Mouse (Mus musculus): Measurements from ENCODE around the gene Psrc1. TPM values are rescaled to one million over a fixed set of nuclear protein-coding genes. Genes with fewer than 3 reads are reported as not detected.

The Psrc1 gene
- polyA plus RNA-seq, 1 experiment from 2014 or later = 47.6 TPM

GRCm38 (mm10) chr3:108363626-108364025 lies 20.0 kb upstream of the Psrc1 start:
- no peak overlapping the region for H3K4me3 ChIP-seq (ENCODE audit: low read length)
- H3K27me3 ChIP-seq (ENCODE audit: insufficient read depth, low read length) = no peaks in the 10 kb centered on the region
- ATAC-seq (ENCODE audit: low FRiP score, low TSS enrichment) = no peak
- 62% methylated on average over 3 of the region's 3 CpGs for WGBS
- no peaks in the 10 kb centered on the region for H3K9me3 ChIP-seq (ENCODE audit: low read length)
- no peak overlapping the region for H3K9ac ChIP-seq (replicated peaks; ENCODE audit: low read length)
- no peak overlapping the region for H3K27ac ChIP-seq (ENCODE audit: low read length)
- H3K4me1 ChIP-seq (ENCODE audit: insufficient read depth, low read length) = peaks cover 9% of the 10 kb centered on the region
- no peaks in the 10 kb centered on the region for H3K36me3 ChIP-seq (ENCODE audit: insufficient read depth, low read length)
- H3K4me2 ChIP-seq (replicated peaks; ENCODE audit: low read depth, low read length) = no peak overlapping the region

GRCm38 (mm10) chr3:108364270-108364995 lies 19.2 kb upstream of the Psrc1 start, which contains the start of gene Mybphl:
TSS of gene Mybphl (plus strand) at chr3:108364911.
- peaks cover 9% of the 10 kb centered on the region for H3K4me1 ChIP-seq (ENCODE audit: insufficient read depth, low read length)
- no peak within 1 kb of the TSS for H3K27ac ChIP-seq (ENCODE audit: low read length)
- H3K4me3 ChIP-seq (ENCODE audit: low read length) = no peak within 1 kb of the TSS
- H3K9me3 ChIP-seq (ENCODE audit: low read length) = no peaks in the 10 kb centered on the region
- no peak within 1 kb of the TSS for H3K4me2 ChIP-seq (replicated peaks; ENCODE audit: low read depth, low read length)
- H3K36me3 ChIP-seq (ENCODE audit: insufficient read depth, low read length) = no peaks in the 10 kb centered on the region
- no peak within 1 kb of the TSS for H3K9ac ChIP-seq (replicated peaks; ENCODE audit: low read length)
- 62% methylated on average over 9 of the region's 9 CpGs for WGBS
- no peaks in the 10 kb centered on the region for H3K27me3 ChIP-seq (ENCODE audit: insufficient read depth, low read length)
- no peak for ATAC-seq (ENCODE audit: low FRiP score, low TSS enrichment)

- Histone ChIP-seq H3K27me3 (ENCODE audit: insufficient read depth, low read length) (no peaks in the 10 kb centered on the region), H3K4me3 (ENCODE audit: low read length) (no peak overlapping the region), H3K4me2 (replicated peaks; ENCODE audit: low read depth, low read length) (peak overlapping the region; percentile 8; the same call in 1 of the 2 replicates), H3K9me3 (ENCODE audit: low read length) (no peaks in the 10 kb centered on the region), H3K4me1 (ENCODE audit: insufficient read depth, low read length) (no peaks in the 10 kb centered on the region), H3K27ac (ENCODE audit: low read length) (no peak overlapping the region), H3K9ac (replicated peaks; ENCODE audit: low read length) (no peak overlapping the region), H3K36me3 (ENCODE audit: insufficient read depth, low read length) (no peaks in the 10 kb centered on the region)
- no peak for ATAC-seq (ENCODE audit: low FRiP score, low TSS enrichment)
- 54% methylated on average over 9 of the region's 9 CpGs for WGBS
Measured at GRCm38 (mm10) chr3:108367173-108367572, 16.5 kb upstream of the Psrc1 start.

GRCm38 (mm10) chr3:108367828-108368227 lies 15.8 kb upstream of the Psrc1 start:
- WGBS = 76% methylated on average over 3 of the region's 3 CpGs

GRCm38 (mm10) chr3:108368721-108369120 lies 14.9 kb upstream of the Psrc1 start:
- no peaks in the 10 kb centered on the region for H3K4me1 ChIP-seq (ENCODE audit: insufficient read depth, low read length)
- H3K36me3 ChIP-seq (ENCODE audit: insufficient read depth, low read length) = no peaks in the 10 kb centered on the region
- H3K9me3 ChIP-seq (ENCODE audit: low read length) = no peaks in the 10 kb centered on the region

More at GRCm38 (mm10) chr3:108367828-108368227, 15.8 kb upstream of the Psrc1 start:
- H3K36me3 ChIP-seq (ENCODE audit: insufficient read depth, low read length) = no peaks in the 10 kb centered on the region
- H3K4me1 ChIP-seq (ENCODE audit: insufficient read depth, low read length) = no peaks in the 10 kb centered on the region
- no peak overlapping the region for H3K4me2 ChIP-seq (replicated peaks; ENCODE audit: low read depth, low read length)
- H3K27me3 ChIP-seq (ENCODE audit: insufficient read depth, low read length) = no peaks in the 10 kb centered on the region
- ATAC-seq (ENCODE audit: low FRiP score, low TSS enrichment) = no peak
- no peaks in the 10 kb centered on the region for H3K9me3 ChIP-seq (ENCODE audit: low read length)
- H3K9ac ChIP-seq (replicated peaks; ENCODE audit: low read length) = no peak overlapping the region
- no peak overlapping the region for H3K4me3 ChIP-seq (ENCODE audit: low read length)
- no peak overlapping the region for H3K27ac ChIP-seq (ENCODE audit: low read length)

GRCm38 (mm10) chr3:108372274-108372673 lies 11.4 kb upstream of the Psrc1 start:
- no peaks in the 10 kb centered on the region for H3K36me3 ChIP-seq (ENCODE audit: insufficient read depth, low read length)
- H3K9me3 ChIP-seq (ENCODE audit: low read length) = no peaks in the 10 kb centered on the region
- H3K4me3 ChIP-seq (ENCODE audit: low read length) = no peak overlapping the region
- no peak for ATAC-seq (ENCODE audit: low FRiP score, low TSS enrichment)
- H3K9ac ChIP-seq (replicated peaks; ENCODE audit: low read length) = no peak overlapping the region
- no peak overlapping the region for H3K4me2 ChIP-seq (replicated peaks; ENCODE audit: low read depth, low read length)
- WGBS = 69% methylated on average over 3 of the region's 3 CpGs
- no peaks in the 10 kb centered on the region for H3K27me3 ChIP-seq (ENCODE audit: insufficient read depth, low read length)
- no peaks in the 10 kb centered on the region for H3K4me1 ChIP-seq (ENCODE audit: insufficient read depth, low read length)
- H3K27ac ChIP-seq (ENCODE audit: low read length) = no peak overlapping the region

More at GRCm38 (mm10) chr3:108368721-108369120, 14.9 kb upstream of the Psrc1 start:
- H3K27me3 ChIP-seq (ENCODE audit: insufficient read depth, low read length) = no peaks in the 10 kb centered on the region
- no peak overlapping the region for H3K4me2 ChIP-seq (replicated peaks; ENCODE audit: low read depth, low read length)
- no peak for ATAC-seq (ENCODE audit: low FRiP score, low TSS enrichment)
- H3K9ac ChIP-seq (replicated peaks; ENCODE audit: low read length) = no peak overlapping the region
- no peak overlapping the region for H3K27ac ChIP-seq (ENCODE audit: low read length)
- H3K4me3 ChIP-seq (ENCODE audit: low read length) = no peak overlapping the region
- WGBS = 84% methylated on average over 5 of the region's 5 CpGs

- Histone ChIP-seq H3K4me1 (ENCODE audit: insufficient read depth, low read length) (no peaks in the 10 kb centered on the region), H3K4me2 (replicated peaks; ENCODE audit: low read depth, low read length) (no peak overlapping the region), H3K9me3 (ENCODE audit: low read length) (no peaks in the 10 kb centered on the region), H3K27me3 (ENCODE audit: insufficient read depth, low read length) (no peaks in the 10 kb centered on the region), H3K36me3 (ENCODE audit: insufficient read depth, low read length) (no peaks in the 10 kb centered on the region), H3K4me3 (ENCODE audit: low read length) (no peak overlapping the region), H3K9ac (replicated peaks; ENCODE audit: low read length) (no peak overlapping the region), H3K27ac (ENCODE audit: low read length) (no peak overlapping the region)
- WGBS = 90% methylated on average over 3 of the region's 3 CpGs
- no peak for ATAC-seq (ENCODE audit: low FRiP score, low TSS enrichment)
Measured at GRCm38 (mm10) chr3:108372691-108373090, 10.9 kb upstream of the Psrc1 start.

- no peaks in the 10 kb centered on the region for H3K36me3 ChIP-seq (ENCODE audit: insufficient read depth, low read length)
- ATAC-seq (ENCODE audit: low FRiP score, low TSS enrichment) = no peak
- 80% methylated on average over 7 of the region's 7 CpGs for WGBS
Measured at GRCm38 (mm10) chr3:108378875-108379663, 4.6 kb upstream of the Psrc1 start.

GRCm38 (mm10) chr3:108380695-108381094 lies 2.9 kb upstream of the Psrc1 start:
- Histone ChIP-seq H3K27ac (ENCODE audit: low read length) (no peak overlapping the region), H3K9ac (replicated peaks; ENCODE audit: low read length) (no peak overlapping the region), H3K4me1 (ENCODE audit: insufficient read depth, low read length) (peaks cover 24% of the 10 kb centered on the region), H3K4me2 (replicated peaks; ENCODE audit: low read depth, low read length) (no peak overlapping the region), H3K9me3 (ENCODE audit: low read length) (no peaks in the 10 kb centered on the region), H3K27me3 (ENCODE audit: insufficient read depth, low read length) (no peaks in the 10 kb centered on the region), H3K4me3 (ENCODE audit: low read length) (no peak overlapping the region), H3K36me3 (ENCODE audit: insufficient read depth, low read length) (0 out of 2 replicates have a peak, but pooled peaks cover 3% of the 10 kb centered on the region)
- no peak for ATAC-seq (ENCODE audit: low FRiP score, low TSS enrichment)
- 84% methylated on average over 6 of the region's 6 CpGs for WGBS

More at GRCm38 (mm10) chr3:108378875-108379663, 4.6 kb upstream of the Psrc1 start:
- Histone ChIP-seq H3K9ac (replicated peaks; ENCODE audit: low read length) (no peak overlapping the region), H3K4me3 (ENCODE audit: low read length) (no peak overlapping the region), H3K27me3 (ENCODE audit: insufficient read depth, low read length) (no peaks in the 10 kb centered on the region), H3K4me1 (ENCODE audit: insufficient read depth, low read length) (peaks cover 13% of the 10 kb centered on the region), H3K27ac (ENCODE audit: low read length) (no peak overlapping the region), H3K4me2 (replicated peaks; ENCODE audit: low read depth, low read length) (no peak overlapping the region), H3K9me3 (ENCODE audit: low read length) (no peaks in the 10 kb centered on the region)

Data from kidney, embryonic 16.5 days (tissue).